Mouse (Mus musculus): ENCODE measurements around the gene Ostf1. TPM values are rescaled to one million over a fixed set of nuclear protein-coding genes. Genes with fewer than 3 reads are reported as not detected.
A peak's percentile ranks its signal among the peaks of the same experiment; 100 is the strongest.
"Not testable (repeated sequence)": the region's sequence is repeated elsewhere in the genome, so short reads cannot be mapped to it uniquely, and the experiment has no call there.

Gene Ostf1
- total RNA-seq, 2 experiments from 2014 or later = 60.3 to 64.1 TPM

- intact Hi-C loops (cut with DNase I) = no loop called here
- no peak for DNase-seq
These were observed 28.6 kb downstream of the Ostf1 start for GRCm38 (mm10) chr19:18603011-18603410.

DNA sequence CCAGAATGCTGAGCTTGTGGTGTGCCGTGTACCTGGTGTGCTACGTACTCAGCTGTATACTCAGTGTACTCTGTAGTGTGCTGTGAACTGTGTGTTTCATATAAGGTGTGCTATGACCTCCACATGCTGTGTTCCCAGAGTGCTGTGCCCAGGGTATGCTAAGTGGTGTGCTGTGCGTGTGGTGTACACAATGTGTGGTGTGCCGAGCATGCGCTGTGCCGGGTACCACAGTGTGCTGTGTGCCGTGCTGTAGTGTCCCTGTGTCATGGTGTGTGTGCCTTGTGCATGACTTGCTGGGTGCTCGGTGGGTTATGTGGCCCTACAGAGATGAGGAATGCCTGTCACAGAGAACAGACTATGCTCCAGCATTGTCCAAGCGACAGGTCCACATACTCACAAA, 31.0 kb downstream of the Ostf1 start:
- no peak for DNase-seq
- intact Hi-C loops (cut with DNase I) = no loop called here

DNA sequence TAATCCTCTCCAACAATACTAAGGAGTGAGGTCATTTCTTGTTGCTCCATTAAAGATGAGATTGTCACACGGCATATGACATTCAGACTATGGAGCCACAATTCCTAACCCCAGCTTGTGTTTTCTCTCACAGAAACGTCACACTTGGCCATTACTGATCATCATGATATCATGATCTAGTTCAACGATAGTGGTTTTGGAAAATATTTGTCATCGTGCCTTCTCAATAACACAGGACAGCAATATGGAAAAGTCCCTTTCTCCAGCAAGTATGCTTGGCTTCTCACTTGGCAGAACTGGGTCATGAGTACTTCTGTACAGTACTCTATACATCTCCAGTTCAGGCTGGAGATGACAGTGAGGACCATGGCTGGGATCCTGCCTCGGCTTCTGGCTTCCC, 32.0 kb downstream of the Ostf1 start:
- DNase-seq = no peak
- intact Hi-C loops (cut with DNase I) = no loop called here

DNA sequence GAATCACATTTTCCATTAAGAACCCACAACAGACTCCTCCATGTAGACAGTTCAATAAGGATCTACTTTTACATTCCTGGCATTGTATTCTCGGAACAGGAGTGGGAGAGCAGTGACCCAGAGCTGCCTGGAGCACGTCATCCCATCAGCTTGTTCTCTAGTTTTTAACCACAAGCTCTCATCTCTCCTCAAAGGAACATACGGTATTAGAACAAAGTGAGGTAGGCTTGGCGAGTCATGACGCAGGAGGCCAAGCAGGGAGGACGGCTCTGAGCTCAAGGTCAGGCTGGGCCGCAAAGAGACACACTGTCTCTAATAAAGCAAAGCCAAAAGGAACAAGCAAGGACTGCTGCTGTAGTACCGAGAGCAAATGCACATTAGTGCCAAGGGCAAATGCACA, 32.6 kb downstream of the Ostf1 start:
- DNase-seq = no peak
- intact Hi-C loops (cut with DNase I) = no loop called here

DNA sequence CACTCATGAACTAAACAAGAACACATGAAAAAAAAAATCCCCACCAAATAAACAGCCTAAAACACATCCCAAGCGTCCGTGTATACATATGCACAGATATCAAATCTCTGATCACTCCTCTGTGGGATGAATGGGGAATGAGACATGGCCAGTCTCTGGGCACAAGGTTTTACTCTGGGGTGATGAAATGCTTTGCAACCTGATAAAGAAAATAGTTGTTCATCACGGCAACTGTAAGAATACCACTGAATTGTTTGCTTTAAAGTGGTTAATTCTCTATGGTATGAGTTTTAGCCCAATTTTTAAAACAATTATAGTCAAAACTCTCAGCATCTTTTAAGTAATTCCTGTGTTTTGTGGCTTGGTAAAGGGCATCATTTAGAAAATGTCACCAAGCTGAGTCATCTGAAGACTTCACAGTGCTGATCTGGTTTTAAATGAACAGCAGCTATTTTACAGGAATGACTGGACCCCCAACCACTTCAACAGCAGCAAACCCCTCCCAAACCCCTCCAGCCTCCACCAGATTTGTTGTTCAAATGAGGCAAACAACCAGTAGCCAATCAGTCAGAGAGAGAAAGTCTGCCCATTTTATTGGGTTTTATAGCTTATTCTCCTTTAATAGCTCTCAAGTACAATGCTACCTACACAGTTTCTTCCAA, 33.2 kb downstream of the Ostf1 start:
- DNase-seq = no peak
- intact Hi-C loops (cut with DNase I) = no loop called here

DNA sequence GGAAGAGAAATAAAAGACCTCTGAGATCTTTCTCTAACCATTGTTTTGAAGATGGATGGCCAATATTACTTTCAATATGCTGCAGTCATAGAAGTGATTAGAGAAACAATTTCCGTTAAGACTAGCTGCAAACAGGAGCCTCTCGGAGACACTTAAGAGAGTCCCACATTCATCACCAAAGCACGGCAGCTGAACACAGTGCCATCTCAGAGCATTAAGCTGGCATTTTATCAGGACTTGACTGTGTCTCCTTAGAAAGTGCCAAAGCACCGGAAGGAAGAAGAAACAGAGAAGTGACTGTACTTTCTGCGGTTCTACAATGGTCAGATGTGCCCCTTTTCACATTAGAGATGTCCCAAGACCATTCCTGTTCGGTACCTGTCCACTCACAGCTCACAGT, 33.9 kb downstream of the Ostf1 start:
- DNase-seq = no peak
- intact Hi-C loops (cut with DNase I) = no loop called here

- intact Hi-C loops (cut with DNase I) = no loop called here
- no peak for DNase-seq
These were observed 34.7 kb downstream of the Ostf1 start for GRCm38 (mm10) chr19:18596876-18597275.

DNA sequence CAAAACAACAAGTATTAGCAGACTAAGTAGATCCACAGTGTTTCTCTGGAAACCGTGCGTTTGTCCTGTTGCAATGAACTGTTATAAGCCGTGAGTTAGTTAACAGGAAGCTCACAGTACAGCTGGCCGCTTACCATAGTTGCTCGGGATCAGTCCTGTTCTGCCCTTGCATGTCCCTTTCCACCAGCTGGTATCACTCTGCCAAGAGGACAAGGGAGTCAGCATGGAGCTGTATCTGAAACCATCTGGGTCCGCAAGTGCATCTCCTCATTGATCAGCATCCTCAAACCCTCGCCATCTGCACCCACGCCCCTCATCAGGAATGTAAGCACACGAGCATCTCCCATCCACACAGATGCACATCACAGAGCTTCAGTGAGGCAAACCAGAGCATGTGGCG, 37.9 kb downstream of the Ostf1 start:
- intact Hi-C loops (cut with DNase I) = no loop called here
- DNase-seq = no peak

DNA sequence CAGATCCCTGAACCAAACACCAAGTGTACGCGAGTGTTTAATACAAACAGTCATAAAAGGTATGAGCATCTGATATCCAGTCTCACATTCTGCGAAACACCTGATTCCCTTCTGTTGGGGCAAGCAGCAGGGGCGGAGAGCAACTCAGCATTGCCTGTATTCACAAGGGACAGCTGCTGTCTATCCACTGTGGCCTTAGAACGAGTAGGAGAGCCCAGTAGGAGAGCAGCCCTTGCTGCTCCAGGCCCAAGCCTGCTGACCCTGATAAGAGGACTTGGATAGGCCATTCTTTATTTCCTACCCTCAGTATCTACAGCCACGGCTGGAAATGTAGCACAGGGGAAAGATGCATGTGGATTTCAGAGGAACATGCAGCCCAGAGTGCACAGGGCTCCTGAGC, 38.7 kb downstream of the Ostf1 start:
- DNase-seq = no peak
- intact Hi-C loops (cut with DNase I) = no loop called here

DNA sequence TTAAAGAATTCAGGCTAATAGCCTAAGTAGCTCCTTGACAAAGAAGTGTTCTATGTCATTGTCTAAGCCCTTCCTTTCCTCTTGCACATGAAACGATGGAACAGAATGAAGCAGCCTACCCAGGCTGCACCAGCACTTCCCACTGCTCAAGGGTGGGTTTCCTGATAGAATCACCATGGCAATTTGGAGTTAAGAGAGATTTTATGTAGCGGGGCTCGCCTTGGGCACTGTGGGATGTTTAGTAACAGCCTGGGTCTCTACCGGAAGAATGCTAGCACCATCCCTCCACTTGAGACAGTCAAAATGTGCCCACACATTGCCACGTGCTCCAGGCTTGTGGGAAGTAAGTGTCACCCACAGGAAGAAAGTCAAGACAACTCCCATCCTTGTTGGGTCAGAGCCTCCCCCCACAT, 40.7 kb downstream of the Ostf1 start:
- intact Hi-C loops (cut with DNase I) = no loop called here

DNA sequence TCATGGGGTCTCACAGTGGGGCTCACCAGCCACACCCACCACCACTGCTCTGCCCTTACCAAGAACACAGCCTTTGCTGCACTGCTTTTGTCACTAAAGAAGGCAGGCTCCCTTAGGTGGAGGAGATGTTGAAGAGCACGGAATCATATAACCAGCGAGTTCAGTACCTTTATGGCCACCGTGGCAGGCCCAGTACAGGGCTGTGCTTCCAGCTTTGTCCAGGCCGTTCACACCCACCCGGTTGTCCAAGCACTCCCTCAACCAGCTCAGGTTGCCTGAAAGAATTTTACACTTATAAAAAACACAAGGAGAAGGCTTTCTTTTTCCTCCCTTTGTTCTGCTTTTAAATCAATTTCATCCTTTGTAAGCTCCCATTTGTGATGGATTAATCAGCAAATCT, 41.4 kb downstream of the Ostf1 start:
- DNase-seq = no peak
- intact Hi-C loops (cut with DNase I) = no loop called here

More for the DNA sequence above, 40.7 kb downstream of the Ostf1 start:
- DNase-seq = no peak

DNA sequence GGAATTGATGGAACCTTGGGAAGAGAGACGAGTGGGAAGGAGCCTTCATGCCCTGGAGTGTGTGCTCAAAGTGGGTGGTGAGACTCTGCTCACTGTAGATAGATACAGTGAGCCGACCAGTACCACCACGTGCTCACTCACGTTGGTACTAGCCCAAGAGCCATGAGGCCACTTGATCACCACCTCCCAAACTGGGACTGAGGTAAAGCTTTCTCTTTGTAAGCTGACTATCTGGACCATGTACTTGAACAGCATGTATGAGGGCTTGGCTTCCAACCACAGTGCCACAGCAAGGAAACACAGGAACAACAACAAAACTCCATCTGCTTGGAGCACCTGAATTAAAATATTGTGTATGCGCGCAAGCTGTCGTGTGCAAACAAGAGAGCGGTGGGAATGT, 42.3 kb downstream of the Ostf1 start:
- no peak for DNase-seq
- intact Hi-C loops (cut with DNase I) = no loop called here

DNA sequence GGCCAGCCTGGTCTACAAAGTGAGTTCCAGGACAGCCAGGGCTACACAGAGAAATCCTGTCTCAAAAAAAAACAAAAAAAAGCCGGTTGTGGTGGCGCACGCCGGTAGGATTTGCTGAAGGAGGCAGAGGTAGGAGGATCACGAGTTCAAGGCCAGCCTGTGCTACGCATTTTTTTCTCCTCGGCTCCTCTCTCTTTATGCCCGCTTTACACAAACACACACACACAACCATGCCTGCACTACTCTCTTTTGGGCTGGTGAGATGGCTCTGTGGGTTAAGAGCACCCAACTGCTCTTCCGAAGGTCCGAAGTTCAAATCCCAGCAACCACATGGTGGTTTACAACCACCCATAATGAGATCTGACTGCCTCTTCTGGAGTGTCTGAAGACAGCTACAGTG, 42.8 kb downstream of the Ostf1 start:
- intact Hi-C loops (cut with DNase I) = not testable (repeated sequence)

DNA sequence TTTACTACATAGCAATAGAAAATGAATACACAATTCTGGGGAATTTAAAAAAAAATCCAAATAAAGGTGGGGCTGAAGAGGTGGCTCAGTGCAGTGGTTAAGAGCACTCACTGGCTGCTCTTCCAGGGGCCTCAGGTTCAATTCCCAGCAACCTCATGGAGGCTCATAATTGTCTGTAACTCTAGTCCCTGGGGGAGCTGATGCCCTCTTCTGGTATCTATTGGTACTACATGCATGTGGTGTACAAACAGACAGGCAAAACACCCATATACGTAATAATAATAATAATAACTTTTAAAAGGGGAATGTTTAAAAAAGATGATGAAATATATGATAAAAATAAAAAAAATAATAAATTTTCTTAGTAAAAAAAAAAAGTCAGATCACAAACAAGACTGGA, 43.4 kb downstream of the Ostf1 start:
- intact Hi-C loops (cut with DNase I) = no loop called here
- DNase-seq = peak in 1 of 2 experiments; percentile 25

More for the DNA sequence above, 42.8 kb downstream of the Ostf1 start:
- not testable (repeated sequence) for DNase-seq

- no peak for DNase-seq
- intact Hi-C loops (cut with DNase I) = no loop called here
These were observed 44.5 kb downstream of the Ostf1 start for GRCm38 (mm10) chr19:18587118-18587517.

- intact Hi-C loops (cut with DNase I) = no loop called here
- no peak for DNase-seq
These were observed 47.0 kb downstream of the Ostf1 start for GRCm38 (mm10) chr19:18584621-18585020.

DNA sequence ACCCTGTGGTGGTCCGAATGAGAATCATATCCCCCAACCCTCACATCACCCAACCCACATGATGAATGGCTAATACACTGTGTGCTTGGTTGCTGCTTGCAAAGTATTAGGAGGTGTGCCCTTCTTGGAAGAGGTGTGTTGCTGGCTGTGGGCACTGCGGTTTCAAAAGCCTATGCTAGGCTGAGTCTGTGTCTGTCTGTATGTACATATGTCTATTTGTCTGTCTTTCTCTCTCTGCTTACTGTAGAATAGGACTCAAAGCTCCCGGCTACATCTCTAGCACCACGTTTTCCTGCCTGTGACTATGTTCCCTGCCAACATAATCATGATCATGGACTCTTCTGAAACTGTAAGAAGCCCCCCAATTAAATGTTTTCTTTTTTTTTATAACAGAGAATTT, 47.9 kb downstream of the Ostf1 start:
- intact Hi-C loops (cut with DNase I) = no loop called here
- no peak for DNase-seq

DNA sequence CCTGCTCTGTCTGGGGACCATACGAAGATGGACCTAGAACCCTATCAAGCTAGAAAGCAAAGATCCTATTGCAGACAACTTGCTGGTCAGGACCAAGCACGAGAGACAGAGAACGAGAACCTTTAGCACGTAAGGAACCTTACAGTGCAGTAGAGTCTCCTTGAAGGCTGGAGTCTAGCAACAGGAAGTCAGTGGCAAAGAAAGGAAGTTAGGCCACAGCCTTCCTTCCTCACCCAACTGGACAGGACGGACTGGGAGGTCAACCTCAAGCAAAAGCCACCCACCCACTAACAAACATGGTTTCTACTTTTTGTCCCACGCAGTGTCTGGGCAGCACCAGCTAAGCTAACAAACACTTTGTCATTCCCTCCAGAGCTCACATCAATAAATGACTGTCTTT, 48.7 kb downstream of the Ostf1 start:
- intact Hi-C loops (cut with DNase I) = no loop called here
- no peak for DNase-seq

DNA sequence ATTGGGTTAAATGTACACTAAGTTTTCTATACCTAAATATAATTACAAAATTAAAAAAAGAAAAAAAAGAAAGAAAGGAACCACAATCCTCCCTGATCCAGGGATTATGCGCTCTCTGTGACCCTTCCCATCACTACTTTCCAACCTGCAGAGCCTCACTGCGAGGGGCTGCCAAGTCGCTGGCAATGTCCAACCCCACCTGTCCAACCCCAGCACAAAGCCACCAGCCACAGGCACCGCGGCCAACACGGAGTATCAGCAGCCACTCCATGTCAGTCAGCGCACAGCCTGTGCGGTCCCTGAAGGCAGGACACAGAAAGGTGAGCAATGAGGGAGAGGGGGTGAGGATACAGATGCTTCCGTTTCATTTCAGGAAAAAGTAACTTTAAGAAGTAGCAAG, 49.4 kb downstream of the Ostf1 start:
- intact Hi-C loops (cut with DNase I) = no loop called here
- no peak for DNase-seq

- no peak for DNase-seq
- intact Hi-C loops (cut with DNase I) = no loop called here
These were observed 50.6 kb downstream of the Ostf1 start for GRCm38 (mm10) chr19:18581046-18581445.

GRCm38 (mm10) chr19:18579012-18579358, 52.6 kb downstream of the Ostf1 start:
- intact Hi-C loops (cut with DNase I) = no loop called here

DNA sequence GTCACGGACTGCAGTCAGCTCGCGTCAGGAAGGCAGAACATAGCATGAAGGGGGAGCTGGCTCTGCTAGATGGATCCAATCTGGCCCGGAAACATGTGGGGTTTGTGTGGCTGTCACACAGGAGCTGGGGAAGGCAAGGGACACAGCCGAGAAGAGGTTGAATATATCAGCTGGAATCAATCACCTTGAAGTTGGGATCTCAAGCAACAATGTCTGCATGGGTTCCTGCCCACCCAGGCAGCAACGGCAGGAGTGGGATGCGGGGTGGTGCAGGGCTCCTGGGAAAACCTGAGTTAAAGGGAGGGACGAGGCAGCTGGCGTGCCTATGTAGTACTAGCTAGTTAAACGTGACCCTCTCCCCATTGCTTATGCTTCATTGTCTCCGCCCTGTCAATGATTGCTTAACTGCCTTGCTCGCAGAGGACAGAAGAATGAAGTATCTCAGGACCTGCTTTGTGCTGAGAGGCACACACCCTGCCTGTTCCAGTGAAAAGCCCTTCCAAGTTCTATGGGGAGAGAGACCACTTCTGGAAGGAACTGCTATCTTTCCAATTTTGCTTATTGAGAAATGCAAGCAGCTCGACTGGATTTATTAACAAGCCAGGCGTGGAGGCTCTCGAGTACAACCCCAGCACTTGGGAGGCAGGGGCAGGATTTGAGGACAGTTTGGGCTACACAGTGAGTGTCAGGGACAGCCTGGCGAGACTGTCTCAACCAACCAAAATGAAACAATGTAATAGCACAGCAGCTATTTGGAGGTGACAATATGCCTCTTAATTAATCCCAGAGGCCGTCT, 53.2 kb downstream of the Ostf1 start:
- intact Hi-C loops (cut with DNase I) = no loop called here
- no peak for DNase-seq

More at GRCm38 (mm10) chr19:18579012-18579358, 52.6 kb downstream of the Ostf1 start:
- DNase-seq = no peak

All from heart, postnatal 10 days (tissue).